Mouse (Mus musculus) R1 (cell line): ENCODE data around the gene Gm35549.
A peak's percentile ranks its signal among the peaks of the same experiment; 100 is the strongest.

ENCODE experiments used
- DNase-seq: peaks from one replicate; pipeline ENCODE4 v3.0.0-alpha.2; 2018; ENCODE audit warnings: low read depth, low spot score

The Gm35549 gene

DNA sequence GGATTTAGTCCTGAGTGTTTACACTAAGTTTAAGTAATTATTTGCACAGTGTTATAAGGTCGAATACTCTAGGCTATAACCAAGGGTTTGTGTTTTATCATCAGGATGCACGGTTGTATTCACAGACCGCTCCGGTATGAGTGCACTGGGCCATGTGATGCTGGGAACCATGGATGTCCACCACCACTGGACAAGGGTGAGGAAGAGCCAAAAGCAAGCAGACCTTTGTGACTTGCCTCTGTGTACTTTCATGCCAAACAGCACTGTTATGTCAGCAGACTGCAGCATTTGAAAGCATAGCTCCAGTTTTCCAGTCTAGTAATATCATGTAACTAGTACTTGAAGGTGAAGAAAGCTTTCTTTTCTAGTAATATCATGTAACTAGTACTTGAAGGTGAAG lies 17.1 kb downstream of the Gm35549 start:
- no peak for DNase-seq

DNA sequence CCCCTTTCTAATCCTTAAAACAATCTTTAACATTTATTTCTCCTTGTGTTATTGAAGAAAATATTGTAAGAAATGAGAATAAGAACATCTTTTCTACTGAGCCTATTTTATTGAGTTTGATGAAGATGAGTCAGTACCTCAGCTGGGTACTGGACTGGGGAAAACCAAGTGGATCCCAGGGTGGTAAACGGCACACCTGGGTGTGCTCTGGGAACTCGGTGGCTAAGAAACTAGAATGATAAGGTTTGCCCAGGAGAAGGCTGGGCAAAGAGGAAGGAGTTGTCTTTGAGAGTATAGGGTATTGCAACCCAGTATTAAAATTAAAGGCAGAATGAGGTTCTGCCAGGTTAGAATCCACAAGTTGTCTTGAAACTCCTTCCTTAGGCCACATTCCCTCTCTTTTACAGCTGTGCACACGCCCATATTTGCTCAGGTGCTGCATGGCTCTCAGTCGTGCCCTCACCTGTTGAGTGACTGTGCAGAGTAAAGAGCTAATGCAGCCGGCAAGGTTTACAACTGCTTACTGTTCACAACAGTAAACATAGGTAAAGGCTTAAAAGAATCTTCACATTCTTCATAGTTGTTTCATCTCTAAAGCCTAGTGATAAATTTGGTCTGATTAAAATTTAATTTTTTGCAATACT lies 20.3 kb downstream of the Gm35549 start:
- no peak for DNase-seq

DNA sequence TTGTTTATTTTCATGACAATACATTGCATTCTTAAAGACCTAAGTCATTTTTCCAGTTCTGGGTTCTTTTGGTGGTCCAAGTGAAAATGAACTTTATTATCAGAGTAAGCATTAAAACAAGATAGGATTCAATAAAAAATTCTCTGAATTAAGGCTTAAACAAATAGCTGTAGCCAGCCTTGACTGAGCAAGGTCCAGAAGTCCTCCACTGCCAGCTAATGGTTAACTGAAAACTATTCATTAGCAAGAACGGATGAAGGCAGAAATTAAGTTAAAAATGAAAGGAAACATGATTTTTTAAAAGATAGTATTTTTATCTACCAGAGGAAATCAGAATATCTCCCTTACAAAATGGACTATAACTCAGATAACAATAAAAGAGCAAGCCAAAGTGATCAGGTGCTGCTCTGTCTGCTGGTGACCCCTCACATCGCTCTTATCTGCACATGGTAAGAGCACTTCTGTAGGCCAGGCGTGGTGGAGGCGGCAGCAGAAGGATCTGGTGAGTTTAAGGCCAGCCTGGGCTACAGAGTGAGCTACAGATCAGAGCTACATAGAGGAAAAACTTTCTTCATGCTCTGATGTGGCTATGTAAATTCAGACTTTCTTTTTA lies 28.5 kb downstream of the Gm35549 start:
- no peak for DNase-seq

DNA sequence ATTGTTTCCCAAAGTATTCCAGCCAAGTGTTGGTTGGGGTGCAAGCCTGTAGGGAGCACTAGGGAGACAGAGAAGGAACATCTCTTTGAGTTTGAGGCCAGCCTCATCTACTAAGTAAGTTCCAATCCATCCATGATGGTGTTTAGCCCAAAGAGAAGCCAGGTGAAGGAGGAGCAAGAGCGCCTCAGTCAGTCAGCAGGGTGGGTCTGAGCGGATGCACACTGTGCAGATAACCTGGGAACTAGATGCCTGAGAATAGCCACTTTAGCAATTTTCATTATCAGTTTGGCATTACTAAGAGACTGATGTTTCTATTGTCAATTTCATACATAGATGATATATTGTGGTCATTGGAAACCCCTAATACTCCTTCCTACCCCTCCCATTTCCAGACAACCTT lies 29.1 kb downstream of the Gm35549 start:
- no peak for DNase-seq

DNA sequence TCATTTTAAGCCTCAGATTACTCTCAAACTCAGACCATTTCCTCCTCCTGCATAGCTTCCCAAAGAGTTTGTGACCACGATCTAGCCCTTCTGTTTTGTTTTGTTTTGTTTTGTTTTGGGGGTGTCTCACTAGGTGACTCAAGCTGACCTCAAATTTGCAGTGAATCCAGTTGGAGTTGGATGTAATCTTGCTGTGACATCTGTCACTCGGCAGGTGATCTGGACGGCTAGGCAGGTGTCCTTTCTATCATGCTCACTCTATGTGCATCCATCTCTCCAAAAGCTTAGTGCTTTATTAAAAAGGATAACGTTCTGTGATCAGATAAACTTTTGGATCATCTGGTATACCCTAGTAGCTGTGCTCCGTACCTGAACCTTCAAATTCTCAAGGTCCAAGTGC lies 31.4 kb downstream of the Gm35549 start:
- DNase-seq = no peak

DNA sequence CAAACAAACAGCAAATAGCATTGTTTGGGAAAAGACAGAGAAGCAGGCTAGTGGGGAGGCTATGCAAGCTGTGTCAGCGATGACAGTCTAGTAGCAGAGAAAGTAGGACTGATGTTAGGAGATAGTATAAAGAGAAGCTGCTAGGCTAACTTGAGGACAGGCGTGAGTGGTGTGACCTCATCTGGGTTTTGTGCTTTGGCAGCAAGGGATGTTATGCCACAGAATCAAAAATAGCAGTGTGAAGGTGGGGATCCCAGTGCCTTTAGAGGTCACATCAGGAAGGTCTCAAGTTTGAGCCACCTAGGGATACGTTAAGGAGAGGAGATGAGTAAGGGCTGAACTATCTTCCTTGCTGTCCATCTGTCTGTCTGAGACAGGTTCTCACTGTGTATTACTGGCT lies 33.6 kb downstream of the Gm35549 start:
- no peak for DNase-seq

DNA sequence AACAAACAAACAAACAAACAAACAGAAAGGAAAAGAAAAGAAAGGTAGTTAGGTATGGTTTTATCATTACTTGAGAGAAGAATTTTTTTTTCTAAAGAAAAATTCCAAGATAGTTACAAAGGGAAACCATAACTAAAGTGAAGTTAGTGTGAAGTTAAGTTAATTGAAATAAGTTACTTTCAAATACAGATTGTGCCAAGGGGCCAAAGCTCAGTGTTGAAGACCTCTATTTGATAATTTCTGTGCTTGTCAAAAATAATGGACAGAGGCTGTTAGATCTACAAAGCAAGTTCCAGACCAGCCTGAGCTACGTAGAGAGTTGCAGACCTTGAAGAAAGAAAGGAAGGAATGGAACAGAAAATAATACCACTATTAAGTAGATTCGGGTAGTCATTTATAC lies 36.6 kb downstream of the Gm35549 start:
- DNase-seq = no peak

DNA sequence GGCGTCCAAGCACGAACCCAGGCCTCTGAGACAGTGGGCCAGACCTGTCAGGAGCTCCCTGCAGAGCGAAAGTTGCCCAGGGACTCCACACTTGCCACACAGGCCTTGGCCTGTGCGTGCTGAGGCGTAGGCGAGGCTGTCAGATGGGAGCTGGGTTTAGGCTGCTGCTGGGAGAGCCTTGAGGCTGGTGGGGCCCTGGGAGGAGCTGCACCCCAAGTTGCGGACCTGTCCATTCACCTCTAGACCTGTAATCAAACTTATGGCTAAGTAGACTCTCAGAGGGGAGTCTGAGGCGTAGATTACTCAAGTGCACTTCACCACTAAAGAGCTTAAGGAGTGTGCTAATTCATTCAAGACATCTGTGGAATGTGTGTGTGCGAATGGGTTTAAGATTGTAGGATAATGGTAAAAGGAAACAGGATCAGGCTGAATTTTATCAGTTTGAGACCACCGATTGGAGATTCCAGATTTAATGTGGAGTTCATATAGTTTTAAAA lies 37.9 kb downstream of the Gm35549 start:
- DNase-seq = no peak

DNA sequence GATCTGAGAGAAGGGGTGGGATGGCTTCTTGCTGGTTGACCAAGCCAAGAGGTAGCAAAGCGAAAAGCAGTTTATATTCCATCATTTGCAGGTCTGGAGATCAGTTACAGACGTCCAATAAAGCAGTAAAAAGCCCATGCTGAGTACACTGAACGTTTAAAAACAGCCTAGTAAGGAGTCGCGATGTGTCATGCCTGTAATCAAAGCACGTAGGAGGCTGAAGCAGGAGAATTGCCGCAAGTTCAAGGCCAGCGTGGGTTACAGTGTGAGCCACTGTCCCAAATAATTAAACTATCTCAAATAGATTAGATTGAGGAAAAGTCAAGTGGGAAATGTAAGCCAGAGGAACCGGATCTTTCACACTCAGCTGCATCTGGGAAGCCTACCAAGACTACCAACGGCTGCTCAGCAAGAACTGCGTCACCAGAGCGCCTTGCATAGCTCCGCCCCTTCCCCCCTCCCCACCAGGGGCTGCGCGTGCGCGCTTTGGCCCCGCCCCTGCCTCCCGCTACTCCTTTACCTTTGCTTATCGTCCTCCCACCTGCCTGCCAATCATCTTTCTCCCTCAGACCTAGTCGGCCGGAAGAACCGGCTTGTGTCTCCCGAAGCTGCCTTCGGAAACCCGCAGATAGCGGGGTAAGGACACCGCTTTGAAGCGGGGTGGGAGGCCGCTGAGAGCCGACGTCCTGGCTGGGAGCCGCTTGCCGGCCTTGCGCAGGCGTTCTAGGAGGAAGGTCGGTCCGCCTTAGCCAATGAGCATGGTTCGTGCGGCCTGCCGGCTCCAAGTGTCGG lies 38.6 kb downstream of the Gm35549 start, which contains the start of gene Tcaim:
TSS of gene Tcaim (plus strand) at position 487 of the 792 bp plus-strand sequence.
- peak; percentile 94 for DNase-seq

DNA sequence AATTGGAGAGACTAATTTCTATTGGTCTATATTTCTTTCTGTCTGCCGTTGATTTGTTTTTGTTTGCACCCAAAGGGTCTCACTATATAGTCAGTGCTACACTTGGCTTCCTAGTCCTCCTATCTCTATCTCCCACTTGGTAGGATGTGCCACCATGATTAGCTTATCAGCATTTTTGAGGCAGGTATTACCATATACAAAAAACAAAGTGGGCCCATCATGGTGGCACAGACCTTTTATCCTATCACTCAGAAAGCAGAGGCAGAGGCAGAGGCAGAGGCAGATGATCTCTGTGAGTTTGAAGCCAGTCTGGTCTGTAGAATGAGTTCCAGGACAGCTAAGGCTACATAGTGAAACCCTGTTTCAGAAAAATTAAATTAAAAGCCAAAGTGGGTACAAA lies 57.3 kb downstream of the Gm35549 start:
- DNase-seq = no peak

DNA sequence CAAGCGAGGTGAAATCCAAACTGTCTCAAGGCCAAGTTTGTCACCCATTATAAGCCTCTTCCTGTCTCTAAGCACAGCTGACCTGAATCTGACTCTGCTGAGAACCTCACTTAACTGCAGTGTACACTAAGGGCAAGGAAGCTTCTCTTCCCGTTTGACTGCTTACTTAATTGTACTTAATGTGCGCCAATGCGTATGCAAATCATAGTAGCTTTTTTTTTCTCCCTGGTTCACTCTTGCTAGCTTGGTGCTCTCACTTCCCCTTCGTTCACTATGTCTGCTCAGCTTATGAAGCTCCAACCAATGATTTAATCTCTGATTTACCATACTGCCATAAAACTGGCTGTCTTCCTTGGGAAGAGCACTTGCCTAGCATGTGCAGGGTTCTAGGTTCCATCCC lies 58.6 kb downstream of the Gm35549 start:
- DNase-seq = no peak
